Mouse (Mus musculus) limb, embryonic 11.5 days (tissue): ENCODE data around the gene Itga11. TPM values are rescaled to one million over a fixed set of nuclear protein-coding genes. Genes with fewer than 3 reads are reported as not detected.

Experiments
- polyA plus RNA-seq: library from polyadenylated mRNA; unstranded; fragments of >200 nt; fragmentation: Nextera tagmentation; extraction: Ambion mirVana; gene quantifications from 2 replicates; pipeline ENCODE4 v1.2.1, GENCODE M21; 2014

Itga11 gene
- polyA plus RNA-seq, 1 experiment from 2014 or later, result 3.5 TPM

Other genes with a start within 250 kb of the Itga11 start
- 5.6 and 7.1 TPM in 2 replicates for gene Coro2b, start 140.8 kb upstream of the Itga11 start, polyA plus RNA-seq
- gene Fem1b, start 134.1 kb downstream of the Itga11 start, polyA plus RNA-seq, result 36.6 and 42.2 TPM in 2 replicates
- 17.3 and 18.6 TPM in 2 replicates for gene Cln6, start 161.0 kb downstream of the Itga11 start, polyA plus RNA-seq
- gene Calml4, start 180.3 kb downstream of the Itga11 start, polyA plus RNA-seq, result 4.7 and 4.9 TPM in 2 replicates